Mouse (Mus musculus) left cerebral cortex, postnatal 25 days (tissue): ENCODE measurements around the gene Olfr1. TPM values are rescaled to one million over a fixed set of nuclear protein-coding genes. Genes with fewer than 3 reads are reported as not detected.

ENCODE experiments used
- DNase-seq, 2 experiments: peaks; one replicate each; pipeline ENCODE4 v3.0.0; 2022; ENCODE audit warnings: low spot score in 2 of 2, mixed read lengths in 1 of 2
- intact Hi-C: fragments of 180-260 bp; cut with DNase I; formaldehyde crosslinking; loops from one replicate; pipeline ENCODE4 v1.15.1; 2025
- total RNA-seq, 2 experiments: library from RNA; stranded (reverse); gene quantifications; 2 replicates each; pipeline ENCODE4 v1.2.3; 2021

The Olfr1 gene
- not detected for total RNA-seq

GRCm38 (mm10) chr11:73399514-73399913 lies at the start of gene Olfr1:
TSS of gene Olfr1 (minus strand) at chr11:73399614.
- intact Hi-C loops: no loop called here

DNA sequence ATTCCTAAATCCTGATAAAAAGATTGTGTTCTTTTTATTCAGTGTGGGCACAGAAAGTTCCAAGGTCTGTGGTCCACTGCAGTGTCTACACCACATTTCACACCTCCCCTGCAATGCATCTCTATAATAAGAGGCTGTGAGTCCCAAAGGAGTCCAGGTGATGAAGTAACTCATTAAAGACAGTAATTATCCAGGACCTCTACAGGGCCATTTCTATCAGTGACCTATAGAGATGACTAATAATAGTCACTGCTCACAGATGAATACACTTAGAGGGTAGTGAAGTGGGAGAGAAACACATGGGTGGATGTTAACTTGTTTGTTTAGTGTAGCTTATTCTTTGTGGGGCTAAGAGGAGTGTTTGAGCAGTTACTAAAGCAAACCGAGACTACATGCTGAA lies 29.0 kb upstream of the Olfr1 start, which contains the start of gene Olfr378:
TSS of gene Olfr378 (minus strand) at position 101 of the 400 bp plus-strand sequence.
- intact Hi-C loops: no loop called here
- DNase-seq: no peak

More at GRCm38 (mm10) chr11:73399514-73399913, at the start of gene Olfr1:
- no peak for DNase-seq

DNA sequence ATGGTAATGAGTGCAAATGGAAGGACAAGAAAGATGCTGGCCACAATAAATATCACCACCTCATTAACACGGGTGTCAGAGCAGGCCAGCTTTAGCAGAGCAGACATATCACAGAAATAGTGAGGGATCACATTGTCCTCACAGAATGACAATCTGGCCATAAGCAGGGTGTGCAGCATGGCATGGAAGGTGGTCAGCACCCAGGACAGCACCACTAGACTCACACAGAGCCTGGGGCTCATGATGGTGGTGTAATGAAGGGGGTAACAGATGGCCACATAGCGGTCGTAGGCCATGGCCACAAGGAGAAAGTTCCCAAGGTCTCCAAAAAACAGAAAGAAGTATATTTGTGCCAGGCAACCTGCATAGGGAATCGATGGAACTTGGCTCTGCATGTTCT lies 4.0 kb downstream of the Olfr1 start:
- no peak for DNase-seq
- intact Hi-C loops: no loop called here

- intact Hi-C loops: no loop called here
- DNase-seq: no peak
These were observed 28.5 kb downstream of the Olfr1 start, which contains the start of gene Olfr376 for GRCm38 (mm10) chr11:73370946-73371345. TSS of gene Olfr376 (plus strand) at chr11:73371246.

DNA sequence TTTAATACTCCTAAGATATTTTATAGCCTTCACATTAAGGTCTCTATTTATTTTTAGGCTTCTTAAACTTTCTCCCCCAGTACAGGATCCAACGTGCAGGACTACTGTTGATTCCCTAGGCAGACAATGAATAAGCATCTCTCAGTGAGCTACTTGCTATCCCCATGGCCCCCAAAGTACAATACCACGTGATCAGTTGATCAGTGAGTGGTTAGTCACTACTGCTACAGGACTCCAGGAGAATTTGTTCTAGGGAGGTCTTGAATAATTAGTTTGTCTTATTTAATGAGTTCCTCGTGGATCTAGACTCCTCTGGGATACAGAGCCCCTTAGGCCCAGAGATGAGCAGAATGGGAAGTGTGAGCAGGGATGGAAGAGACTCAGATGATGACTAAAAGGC lies 48.9 kb downstream of the Olfr1 start, which contains the start of gene Olfr20:
TSS of gene Olfr20 (plus strand) at position 301 of the 400 bp plus-strand sequence.
- DNase-seq: no peak
- intact Hi-C loops: no loop called here

Other genes with a start within 250 kb of the Olfr1 start
- gene P2rx5, start 239.2 kb downstream of the Olfr1 start, total RNA-seq: under 1 TPM; 0.32 to 0.44 TPM
- gene Emc6, start 222.6 kb downstream of the Olfr1 start, total RNA-seq: 10 to 100 TPM; 55.6 to 55.9 TPM
- gene Tax1bp3, start 222.5 kb downstream of the Olfr1 start, total RNA-seq: 10 to 100 TPM; 10.2 to 11.3 TPM
- 10 to 100 TPM; 19.2 to 21.0 TPM for gene Ctns, start 200.6 kb downstream of the Olfr1 start, total RNA-seq
- 1 to 10 TPM; 2.0 to 2.7 TPM for gene Shpk, start 200.2 kb downstream of the Olfr1 start, total RNA-seq
- gene Trpv1, start 165.3 kb downstream of the Olfr1 start, total RNA-seq: under 1 TPM in 1 of 2 experiments, not detected in 1; 0.50 TPM
- under 1 TPM; 0.25 to 0.48 TPM for gene Trpv3, start 132.2 kb downstream of the Olfr1 start, total RNA-seq
- gene Aspa, start 70.0 kb downstream of the Olfr1 start, total RNA-seq: 10 to 100 TPM in 1 of 2 experiments, 1 to 10 TPM in 1; 8.6 to 12.9 TPM
- not detected for gene Gm49340, start 69.9 kb downstream of the Olfr1 start, total RNA-seq
- not detected for gene Spata22, start 69.9 kb downstream of the Olfr1 start, total RNA-seq
- not detected for gene Olfr20, start 48.8 kb downstream of the Olfr1 start, total RNA-seq
- gene Olfr376, start 28.4 kb downstream of the Olfr1 start, total RNA-seq: not detected
- not detected for gene Olfr378, start 28.9 kb upstream of the Olfr1 start, total RNA-seq
- gene Olfr380, start 57.9 kb upstream of the Olfr1 start, total RNA-seq: not detected
- gene Olfr381, start 92.0 kb upstream of the Olfr1 start, total RNA-seq: not detected
- gene Olfr382, start 117.6 kb upstream of the Olfr1 start, total RNA-seq: not detected
- not detected for gene Olfr385, start 193.4 kb upstream of the Olfr1 start, total RNA-seq
- gene Olfr384, start 199.0 kb upstream of the Olfr1 start, total RNA-seq: not detected